Mouse (Mus musculus): ENCODE measurements around the gene Tom1l2.

Gene Tom1l2

DNA sequence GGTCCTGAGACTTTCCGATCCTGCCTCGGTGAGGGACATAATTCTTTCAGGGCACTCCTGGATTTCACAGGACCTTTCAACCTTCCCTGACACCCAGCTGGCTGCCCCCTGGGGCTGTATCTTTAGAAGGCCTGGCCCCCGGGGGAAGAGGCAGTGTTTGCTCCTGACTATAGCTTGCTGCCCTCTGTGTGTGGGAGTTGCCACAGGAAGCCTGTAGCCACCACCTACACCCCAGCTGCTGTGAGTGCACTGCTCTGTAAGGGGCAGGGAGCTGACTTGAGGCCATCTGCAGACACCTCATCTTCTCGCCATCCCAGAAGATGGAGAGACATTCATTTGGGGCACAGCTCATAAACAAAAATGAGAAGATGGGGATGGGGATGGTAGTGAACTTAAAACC, 120.8 kb downstream of the Tom1l2 start:
- DNase-seq (ENCODE audit: low spot score), result no peak

- no peak for DNase-seq (ENCODE audit: low spot score)
These were observed 121.4 kb downstream of the Tom1l2 start for GRCm38 (mm10) chr11:60231326-60231725.

- DNase-seq (ENCODE audit: low spot score), result no peak
These were observed 122.2 kb downstream of the Tom1l2 start for GRCm38 (mm10) chr11:60230512-60230911.

DNA sequence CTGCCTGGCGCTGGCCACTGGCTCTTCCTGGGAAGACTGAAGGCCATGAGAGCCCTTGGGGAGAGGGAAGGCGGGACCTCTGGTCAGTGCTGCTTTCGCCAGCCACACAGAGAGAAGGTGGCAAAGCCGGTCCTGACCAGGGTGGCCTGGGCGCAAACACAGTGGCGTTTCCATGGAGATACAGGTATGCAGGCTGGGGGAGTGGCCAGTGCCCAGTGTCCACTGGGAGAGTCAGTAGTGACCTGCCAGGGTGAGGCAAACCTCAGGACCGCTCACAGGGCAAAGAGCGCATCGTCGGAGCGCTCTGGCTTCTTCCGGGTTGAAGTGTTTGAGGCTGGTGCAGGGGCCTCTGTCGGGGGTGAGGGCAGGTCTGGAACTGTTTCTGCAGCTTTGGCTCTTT, 122.9 kb downstream of the Tom1l2 start:
- DNase-seq (ENCODE audit: low spot score), result no peak

- DNase-seq (ENCODE audit: low spot score), result no peak
These were observed 124.2 kb downstream of the Tom1l2 start for GRCm38 (mm10) chr11:60228525-60228924.

- no peak for DNase-seq (ENCODE audit: low spot score)
These were observed 126.8 kb downstream of the Tom1l2 start for GRCm38 (mm10) chr11:60225874-60226273.

- no peak for DNase-seq (ENCODE audit: low spot score)
These were observed 128.0 kb downstream of the Tom1l2 start for GRCm38 (mm10) chr11:60224676-60225075.

- DNase-seq (ENCODE audit: low spot score), result peak; percentile 92
These were observed 130.1 kb downstream of the Tom1l2 start, which contains the start of gene Srebf1 for GRCm38 (mm10) chr11:60222469-60223236. Gene Srebf1 (minus strand): TSS chr11:60222581.

DNA sequence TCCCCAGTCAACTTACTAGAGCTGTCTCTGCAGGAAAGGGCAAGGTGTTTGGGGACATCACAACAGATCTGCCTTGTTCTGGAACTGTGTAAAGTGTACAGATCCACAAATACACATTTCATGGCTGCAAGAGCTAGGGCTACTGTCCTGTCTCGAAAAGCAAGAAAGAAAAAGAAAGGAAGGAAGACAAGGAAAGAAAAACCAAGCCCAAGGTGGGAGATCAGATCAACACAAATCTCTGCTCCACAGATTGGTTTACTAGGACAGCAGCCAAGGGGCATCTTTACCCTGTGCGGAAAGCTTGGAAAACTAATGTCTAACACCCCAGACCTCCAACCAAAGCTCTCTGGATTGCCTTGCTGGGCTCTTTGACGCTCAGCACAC, 130.6 kb downstream of the Tom1l2 start:
- DNase-seq (ENCODE audit: low spot score), result no peak

- DNase-seq (ENCODE audit: low spot score), result no peak
These were observed 131.3 kb downstream of the Tom1l2 start for GRCm38 (mm10) chr11:60221425-60221824.

DNA sequence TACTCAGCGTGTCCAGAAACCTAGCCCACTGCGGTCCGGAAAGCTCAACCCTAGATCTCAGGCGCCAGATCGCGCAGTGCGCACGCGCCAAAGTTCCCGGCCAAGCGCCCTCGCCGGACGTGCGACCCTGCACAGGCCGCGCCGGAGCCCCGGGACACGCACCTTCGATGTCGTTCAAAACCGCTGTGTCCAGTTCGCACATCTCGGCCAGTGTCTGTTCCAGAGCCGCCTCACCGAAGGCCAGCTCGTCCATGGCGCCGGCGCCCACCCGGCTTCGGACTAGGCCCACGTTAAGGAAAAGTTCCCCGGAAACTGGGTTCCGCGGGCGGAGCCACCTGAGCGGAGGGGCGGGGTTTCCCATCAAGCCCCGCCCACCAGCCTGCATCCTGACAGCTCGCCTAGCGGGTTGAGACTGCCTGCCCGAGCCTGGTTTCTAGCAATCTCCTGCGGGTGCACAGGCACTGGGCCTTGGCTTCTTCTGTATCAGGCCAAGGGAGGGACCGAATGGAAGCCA, 132.4 kb downstream of the Tom1l2 start:
- DNase-seq (ENCODE audit: low spot score), result peak; percentile 94

- no peak for DNase-seq (ENCODE audit: low spot score)
These were observed 133.1 kb downstream of the Tom1l2 start for GRCm38 (mm10) chr11:60219609-60220008.

DNA sequence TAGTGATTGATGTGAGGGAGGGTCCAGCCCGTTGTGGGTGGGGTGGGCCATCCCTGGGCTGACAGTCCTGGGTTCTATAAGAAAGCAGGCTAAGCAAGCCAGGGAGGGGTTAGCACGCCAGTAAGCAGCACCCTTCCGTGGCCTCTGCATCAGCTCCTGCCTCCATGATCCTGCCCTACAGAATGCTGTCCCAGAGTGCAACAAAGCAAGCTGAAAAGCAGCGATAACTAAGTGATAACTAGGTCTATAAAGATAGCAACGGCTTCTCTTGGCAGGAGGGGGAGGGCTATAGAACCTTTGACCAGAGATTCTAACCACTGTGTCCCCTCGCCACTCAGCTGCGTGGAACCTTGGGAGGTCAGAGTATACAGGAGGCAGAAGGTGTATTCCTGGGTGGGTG, 135.2 kb downstream of the Tom1l2 start:
- DNase-seq (ENCODE audit: low spot score), result no peak

DNA sequence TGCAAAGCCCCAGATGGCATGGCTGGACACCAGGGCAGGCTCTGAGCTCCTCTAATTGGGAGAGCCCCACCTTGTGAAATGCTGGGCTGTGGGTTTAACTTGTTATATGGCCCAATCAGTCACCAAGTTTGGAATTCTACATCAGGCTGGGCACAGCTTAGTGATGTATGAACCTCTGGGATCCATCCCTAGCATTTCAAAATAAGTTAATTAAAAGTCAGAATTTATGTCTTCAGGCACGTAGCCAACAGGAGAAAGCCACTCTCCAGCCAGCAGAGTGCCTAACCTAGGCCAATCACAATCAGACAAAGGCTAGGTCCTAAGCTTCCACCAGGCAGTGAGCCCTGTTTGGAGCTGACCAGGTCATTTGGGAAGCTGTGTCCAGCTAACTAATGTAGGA, 136.0 kb downstream of the Tom1l2 start:
- no peak for DNase-seq (ENCODE audit: low spot score)

- DNase-seq (ENCODE audit: low spot score), result no peak
These were observed 139.4 kb downstream of the Tom1l2 start for GRCm38 (mm10) chr11:60213266-60213665.

GRCm38 (mm10) chr11:60211761-60212160, 140.9 kb downstream of the Tom1l2 start:
- no peak for DNase-seq (ENCODE audit: low spot score)

DNA sequence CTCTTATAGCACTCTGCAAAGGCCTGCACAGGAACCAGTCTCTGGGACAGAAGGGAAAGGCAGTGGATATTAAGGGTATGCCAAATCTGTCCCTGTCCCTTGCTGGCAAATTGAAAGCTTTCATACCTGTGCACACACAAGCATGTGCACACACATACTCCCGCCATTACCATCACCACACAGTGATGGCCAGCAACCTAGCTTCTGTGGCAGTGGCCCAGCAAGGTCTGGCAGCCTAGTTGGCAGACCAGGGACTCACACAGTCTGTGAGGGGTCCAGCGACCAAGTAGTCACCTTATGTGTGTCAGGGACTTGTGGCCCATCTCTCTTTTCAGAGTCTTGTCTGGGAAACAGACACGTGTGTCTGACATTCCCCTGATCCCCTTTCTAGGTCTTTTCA, 141.6 kb downstream of the Tom1l2 start:
- no peak for DNase-seq (ENCODE audit: low spot score)

GRCm38 (mm10) chr11:60210305-60210724, 142.4 kb downstream of the Tom1l2 start:
- DNase-seq (ENCODE audit: low spot score), result peak; percentile 95

DNA sequence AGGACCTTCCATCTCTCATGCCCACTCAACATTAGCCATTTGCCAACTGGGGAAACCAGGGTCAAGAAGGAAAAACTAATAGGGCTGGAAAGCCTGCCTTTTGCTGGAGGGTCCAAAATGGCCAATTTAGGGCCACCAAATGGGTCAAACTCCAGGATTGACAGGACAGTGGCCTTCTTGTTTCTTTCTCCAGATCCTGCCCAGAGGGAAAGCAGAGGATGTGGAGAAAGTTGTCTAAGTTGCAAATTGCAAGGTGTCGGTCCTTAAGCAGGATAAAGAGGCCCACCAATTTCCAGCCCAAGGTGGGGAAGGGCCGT, 142.8 kb downstream of the Tom1l2 start:
- DNase-seq (ENCODE audit: low spot score), result no peak

GRCm38 (mm10) chr11:60209217-60209932, 143.3 kb downstream of the Tom1l2 start:
- DNase-seq (ENCODE audit: low spot score), result no peak

DNA sequence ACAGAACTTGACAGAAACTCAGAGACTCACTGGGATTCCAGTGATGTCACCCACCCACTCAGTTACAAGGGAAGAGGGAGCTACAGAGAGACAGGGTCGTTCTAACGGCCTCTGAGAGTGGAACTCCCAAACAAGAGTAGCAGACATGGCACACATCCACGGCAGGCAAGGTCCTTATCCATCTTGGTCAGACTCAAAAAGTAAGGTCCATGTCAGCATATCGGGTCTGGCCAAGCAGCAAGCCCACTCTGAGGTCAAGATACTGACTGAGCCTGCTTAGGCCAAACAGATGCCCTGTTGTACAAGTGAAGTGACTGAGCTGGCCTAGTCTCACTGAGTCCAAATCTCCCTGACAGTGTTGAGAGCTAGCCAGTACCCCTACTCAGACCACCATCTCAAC, 144.0 kb downstream of the Tom1l2 start:
- no peak for DNase-seq (ENCODE audit: low spot score)

DNA sequence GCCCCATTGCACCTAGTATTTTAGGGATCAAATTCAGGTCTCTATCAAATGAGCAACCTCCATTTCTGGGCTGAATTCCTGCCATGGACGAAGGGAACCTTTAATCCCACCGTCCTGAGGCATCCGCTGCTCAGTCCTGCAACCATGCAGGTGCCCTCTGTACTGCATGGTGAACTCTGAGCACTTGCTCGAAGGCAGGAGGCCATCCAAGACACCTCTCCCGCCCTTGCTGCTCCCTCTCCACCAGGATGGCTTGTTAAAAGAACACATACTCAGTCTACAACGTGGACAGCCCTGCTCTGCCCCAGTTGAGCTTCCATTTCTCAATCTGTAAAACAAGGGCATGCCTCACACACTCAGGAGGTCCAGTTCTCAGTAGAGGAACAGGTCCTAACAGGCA, 144.5 kb downstream of the Tom1l2 start:
- DNase-seq (ENCODE audit: low spot score), result no peak

DNA sequence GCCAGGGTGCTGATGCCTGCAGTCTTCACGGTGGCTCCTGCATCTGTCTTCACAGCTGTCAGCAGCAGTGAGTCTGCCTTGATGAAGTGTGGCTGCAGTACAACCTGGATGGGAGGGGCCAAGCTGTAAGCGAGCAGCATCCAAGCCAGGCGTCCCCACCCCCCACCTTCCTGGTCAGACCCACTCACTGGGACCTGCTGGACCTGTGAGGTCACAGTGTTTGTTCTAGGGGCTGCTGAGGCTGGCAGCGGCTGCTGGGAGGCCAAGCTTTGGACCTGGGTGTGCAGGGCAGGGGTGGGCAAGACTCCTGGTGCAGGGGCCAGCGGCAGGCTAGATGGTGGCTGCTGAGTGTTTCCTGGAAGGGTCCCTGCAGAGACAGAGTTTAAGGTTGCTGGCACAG, 146.5 kb downstream of the Tom1l2 start:
- DNase-seq (ENCODE audit: low spot score), result no peak

GRCm38 (mm10) chr11:60205026-60205425, 147.7 kb downstream of the Tom1l2 start:
- DNase-seq (ENCODE audit: low spot score), result no peak

Measured in embryo, embryonic 10 days (tissue).